Mouse (Mus musculus) hindbrain, embryonic 14.5 days (tissue): ENCODE results near the gene Tmem88b. TPM values are rescaled to one million over a fixed set of nuclear protein-coding genes. Genes with fewer than 3 reads are reported as not detected.

Source experiments
- ATAC-seq: fragments of 200-750 bp; cut with Nextera tagmentation; 2 replicates; pipeline ENCODE4 v1.8.0; 2017; ENCODE audit warnings: moderate number of reproducible peaks, mild to moderate bottlenecking, moderate TSS enrichment, moderate library complexity; ENCODE audit not compliant: low FRiP score
- DNase-seq: peaks from one replicate; pipeline ENCODE4 v3.0.0-alpha.2; 2015; ENCODE audit warnings: low spot score
- H3K27ac ChIP-seq: fragments of 300-500 bp; sonication (generic); 2 replicates; pipeline ENCODE4 v1.5.1; 2014; ENCODE audit warnings: mild to moderate bottlenecking, moderate library complexity
- H3K27me3 ChIP-seq: fragments of 300-500 bp; sonication (generic); 2 replicates; pipeline ENCODE4 v1.6.1; 2014; ENCODE audit warnings: mild to moderate bottlenecking, low read length, mixed read lengths; ENCODE audit not compliant: control insufficient read depth, insufficient read depth
- H3K36me3 ChIP-seq: fragments of 300-500 bp; sonication (generic); replicated peaks from 2 replicates; pipeline ENCODE4 v1.6.1; 2014; ENCODE audit not compliant: control insufficient read depth, insufficient read depth
- H3K4me1 ChIP-seq: fragments of 300-500 bp; sonication (generic); replicated peaks from 2 replicates; pipeline ENCODE4 v1.6.1; 2014; ENCODE audit warnings: antibody characterized with exemption, low read length, mixed read lengths; ENCODE audit not compliant: control insufficient read depth, insufficient read depth
- H3K4me2 ChIP-seq: fragments of 300-500 bp; sonication (generic); replicated peaks from 2 replicates; pipeline ENCODE4 v1.6.1; 2014; ENCODE audit warnings: mild to moderate bottlenecking, moderate library complexity
- H3K4me3 ChIP-seq: fragments of 300-500 bp; sonication (generic); replicated peaks from 2 replicates; pipeline ENCODE4 v1.5.1; 2014; ENCODE audit warnings: mild to moderate bottlenecking, low read length
- H3K9ac ChIP-seq: fragments of 300-500 bp; sonication (generic); 2 replicates; pipeline ENCODE4 v1.6.1; 2014
- H3K9me3 ChIP-seq: fragments of 300-500 bp; sonication (generic); 2 replicates; pipeline ENCODE4 v1.6.1; 2016; ENCODE audit warnings: low read length; ENCODE audit not compliant: control insufficient read depth
- WGBS: fragments of 180-500 bp; shearing (Covaris S2); extraction: QIAGEN DNeasy Blood & Tissue Kit; methylation state at CpG from one replicate; pipeline ENCODE4 v1.1.7; 2014; 5-methylcytosine and 5-hydroxymethylcytosine counted together
- polyA plus RNA-seq: library from polyadenylated mRNA; unstranded; fragments of >200 nt; fragmentation: Nextera tagmentation; extraction: Ambion mirVana; gene quantifications from 2 replicates; pipeline ENCODE4 v1.2.1, GENCODE M21; 2014

The Tmem88b gene
- 0.84 and 0.93 TPM in 2 replicates for polyA plus RNA-seq

GRCm38 (mm10) chr4:155785819-155786218, at the start of gene Tmem88b:
Gene Tmem88b, minus strand, starts transcription at chr4:155785874.
- H3K4me1 ChIP-seq: peaks cover 11% of the 10 kb centered on the region
- peak within 1 kb of the TSS; percentile 56 for H3K4me3 ChIP-seq
- WGBS: 62% methylated on average over 5 of the region's 5 CpGs
- H3K9me3 ChIP-seq: no peaks in the 10 kb centered on the region
- peak within 1 kb of the TSS; percentile 61 for H3K4me2 ChIP-seq
- no peak within 1 kb of the TSS for H3K27ac ChIP-seq
- H3K9ac ChIP-seq: peak within 1 kb of the TSS; percentile 81
- DNase-seq (no peak), ATAC-seq (no peak)
- no peaks in the 10 kb centered on the region for H3K27me3 ChIP-seq
- H3K36me3 ChIP-seq: no peaks in the 10 kb centered on the region

GRCm38 (mm10) chr4:155833836-155834235, 48.2 kb upstream of the Tmem88b start:
- H3K9ac ChIP-seq: no peak overlapping the region
- H3K9me3 ChIP-seq: no peaks in the 10 kb centered on the region
- peaks cover 9% of the 10 kb centered on the region; the same call in 1 of the 2 replicates for H3K36me3 ChIP-seq
- peak overlapping the region; percentile 20; the same call in 1 of the 2 replicates for H3K4me2 ChIP-seq
- no peak for ATAC-seq
- 38% methylated on average over 2 of the region's 2 CpGs for WGBS
- H3K27ac ChIP-seq: peak overlapping the region; percentile 62
- no peak overlapping the region for H3K4me3 ChIP-seq
- no peaks in the 10 kb centered on the region for H3K27me3 ChIP-seq
- H3K4me1 ChIP-seq: peaks cover 19% of the 10 kb centered on the region
- peak; percentile 72 for DNase-seq

- H3K9ac ChIP-seq: no peak overlapping the region
- no peak for DNase-seq
- H3K4me3 ChIP-seq: no peak overlapping the region
- H3K4me2 ChIP-seq: no peak overlapping the region
- WGBS: 78% methylated on average over 4 of the region's 4 CpGs
- peaks cover 19% of the 10 kb centered on the region for H3K4me1 ChIP-seq
- H3K27me3 ChIP-seq: no peaks in the 10 kb centered on the region
- no peak for ATAC-seq
- peaks cover 15% of the 10 kb centered on the region; the same call in 1 of the 2 replicates for H3K36me3 ChIP-seq
- H3K9me3 ChIP-seq: no peaks in the 10 kb centered on the region
- no peak overlapping the region for H3K27ac ChIP-seq
Observed at GRCm38 (mm10) chr4:155833234-155833633, 47.6 kb upstream of the Tmem88b start.

GRCm38 (mm10) chr4:155832321-155832720, 46.6 kb upstream of the Tmem88b start:
- Histone ChIP-seq H3K4me3 (peak overlapping the region; percentile 64), H3K27ac (peak overlapping the region; percentile 89; the same call in 1 of the 2 replicates), H3K9me3 (no peaks in the 10 kb centered on the region), H3K27me3 (no peaks in the 10 kb centered on the region), H3K4me2 (peak overlapping the region; percentile 99), H3K4me1 (peaks cover 19% of the 10 kb centered on the region), H3K9ac (peak overlapping the region; percentile 89), H3K36me3 (peaks cover 25% of the 10 kb centered on the region; the same call in 1 of the 2 replicates)
- 61% methylated on average over 10 of the region's 10 CpGs for WGBS
- no peak for ATAC-seq
- no peak for DNase-seq

GRCm38 (mm10) chr4:155831831-155832230, 46.2 kb upstream of the Tmem88b start:
- Histone ChIP-seq H3K9me3 (no peaks in the 10 kb centered on the region), H3K4me3 (peak overlapping the region; percentile 64), H3K27ac (peak overlapping the region; percentile 89), H3K27me3 (no peaks in the 10 kb centered on the region), H3K36me3 (peaks cover 29% of the 10 kb centered on the region), H3K9ac (peak overlapping the region; percentile 89), H3K4me1 (peaks cover 19% of the 10 kb centered on the region), H3K4me2 (peak overlapping the region; percentile 99)
- DNase-seq (no peak), ATAC-seq (peak; percentile 35)
- under 1% methylated on average over 25 of the region's 25 CpGs for WGBS

- peak; percentile 92 for ATAC-seq
- Histone ChIP-seq H3K4me2 (peak within 1 kb of the TSS; percentile 99), H3K36me3 (peaks cover 35% of the 10 kb centered on the region), H3K4me3 (peak within 1 kb of the TSS; percentile 64), H3K9ac (peak within 1 kb of the TSS; percentile 89), H3K4me1 (peaks cover 19% of the 10 kb centered on the region), H3K9me3 (no peaks in the 10 kb centered on the region), H3K27ac (peak within 1 kb of the TSS; percentile 89), H3K27me3 (no peaks in the 10 kb centered on the region)
- under 1% methylated on average over 49 of the region's 49 CpGs for WGBS
- peak; percentile 95 for DNase-seq
Observed at GRCm38 (mm10) chr4:155831205-155831766, 45.6 kb upstream of the Tmem88b start, which contains the start of gene Aurkaip1. Gene Aurkaip1, plus strand, starts transcription at chr4:155831272.

GRCm38 (mm10) chr4:155830596-155830995, 44.9 kb upstream of the Tmem88b start:
- no peaks in the 10 kb centered on the region for H3K27me3 ChIP-seq
- DNase-seq: no peak
- H3K9ac ChIP-seq: no peak overlapping the region

GRCm38 (mm10) chr4:155829866-155830265, 44.2 kb upstream of the Tmem88b start:
- no peak overlapping the region for H3K27ac ChIP-seq
- H3K27me3 ChIP-seq: no peaks in the 10 kb centered on the region
- no peaks in the 10 kb centered on the region for H3K9me3 ChIP-seq
- 92% methylated on average over 4 of the region's 4 CpGs for WGBS
- ATAC-seq (no peak), DNase-seq (no peak)
- no peak overlapping the region for H3K4me3 ChIP-seq
- H3K36me3 ChIP-seq: peaks cover 46% of the 10 kb centered on the region
- H3K9ac ChIP-seq: no peak overlapping the region
- H3K4me1 ChIP-seq: peaks cover 19% of the 10 kb centered on the region
- no peak overlapping the region for H3K4me2 ChIP-seq

More at GRCm38 (mm10) chr4:155830596-155830995, 44.9 kb upstream of the Tmem88b start:
- WGBS: 53% methylated on average over 8 of the region's 8 CpGs
- peaks cover 19% of the 10 kb centered on the region for H3K4me1 ChIP-seq
- H3K4me2 ChIP-seq: peak overlapping the region; percentile 99
- H3K36me3 ChIP-seq: peaks cover 39% of the 10 kb centered on the region
- H3K9me3 ChIP-seq: no peaks in the 10 kb centered on the region
- peak overlapping the region; percentile 64; the same call in 1 of the 2 replicates for H3K4me3 ChIP-seq
- no peak overlapping the region for H3K27ac ChIP-seq
- ATAC-seq: no peak

- no peak overlapping the region for H3K4me3 ChIP-seq
- H3K4me1 ChIP-seq: no peaks in the 10 kb centered on the region
- ATAC-seq (no peak), DNase-seq (no peak)
- H3K27ac ChIP-seq: no peak overlapping the region
- 96% methylated on average over 16 of the region's 16 CpGs for WGBS
- peaks cover 97% of the 10 kb centered on the region for H3K36me3 ChIP-seq
- H3K9ac ChIP-seq: no peak overlapping the region
- H3K4me2 ChIP-seq: no peak overlapping the region
- no peaks in the 10 kb centered on the region for H3K9me3 ChIP-seq
- no peaks in the 10 kb centered on the region for H3K27me3 ChIP-seq
Observed at GRCm38 (mm10) chr4:155823443-155823842, 37.8 kb upstream of the Tmem88b start.
